Comparison of ENCODE assay signal across 8 mouse cellular contexts in the genomic region with DNA sequence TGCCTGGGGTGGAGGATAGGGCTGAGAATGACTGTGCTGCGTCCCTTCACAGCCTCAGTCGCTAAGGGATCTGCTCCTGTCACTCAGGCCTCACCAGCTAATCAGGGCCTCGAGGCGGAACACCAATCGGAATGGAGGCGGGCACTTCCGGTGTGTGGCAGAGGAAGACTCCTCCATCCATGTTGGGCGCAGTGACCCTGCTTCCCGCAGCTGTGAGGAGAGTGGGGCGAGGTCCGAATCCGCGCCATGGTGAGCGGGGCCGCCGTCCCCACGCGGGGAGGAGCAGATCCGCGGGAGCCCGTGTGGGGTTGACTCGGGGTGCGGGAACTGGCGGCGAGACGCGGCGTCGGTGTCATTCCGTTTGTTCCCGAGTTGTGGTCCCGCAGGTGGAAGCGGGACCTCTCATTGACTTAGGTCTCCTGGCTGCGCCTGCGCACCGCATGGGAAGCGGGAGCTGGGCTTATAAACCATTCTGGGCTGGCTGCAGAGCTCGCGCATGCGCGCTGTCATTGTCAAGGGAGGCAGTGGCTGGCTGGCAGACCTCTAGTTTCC. TPM values are rescaled to one million over a fixed set of nuclear protein-coding genes. Genes with fewer than 3 reads are reported as not detected.
DNase-seq lines count a peak whose midpoint lies in the region; ATAC-seq and TF ChIP-seq lines count a peak whose summit lies in the region.

A gene (plus strand): TSS at position 164 of the 552 bp plus-strand sequence.

- in situ Hi-C loops in ES-E14 (cut with MboI; ENCODE audit: low sequenced_read_pairs in 2 of 2, unreplicated experiment in 2 of 2): loop anchor here in 1 of 2 experiments (25.0 kb wide), 1 partner anchor 109 kb away; a partner anchor contains a TSS

- peak within 1 kb of the TSS; percentile 99 for H3K9ac ChIP-seq in ES-E14 (ENCODE audit: insufficient read depth, low read depth, low read length, poor library complexity, severe bottlenecking)
- H3K9ac ChIP-seq in forebrain, embryonic 15.5 days (replicated peaks): peak within 1 kb of the TSS; percentile 78

- intact Hi-C loops in heart, postnatal 25 days (cut with DNase I): no loop called here

- peak; percentile 100 for ATAC-seq in forebrain, embryonic 15.5 days (replicated peaks)
- peak; percentile 99 for ATAC-seq in neutrophil, adult 5-6 weeks (ENCODE audit: extremely low read depth, insufficient number of reproducible peaks, low FRiP score, poor library complexity, severe bottlenecking)

- H3K27ac ChIP-seq in ES-E14 (ENCODE audit: insufficient read depth, low read depth, low read length, poor library complexity, severe bottlenecking): peak within 1 kb of the TSS; percentile 67; the same call in 1 of the 2 replicates
- peak within 1 kb of the TSS; percentile 94 for H3K27ac ChIP-seq in forebrain, embryonic 15.5 days (replicated peaks)

- H3K9me3 ChIP-seq in ES-E14 (ENCODE audit: control insufficient read depth, insufficient read depth, low read depth, low read length): no peaks in the 10 kb centered on the region
- peaks cover 46% of the 10 kb centered on the region for H3K9me3 ChIP-seq in forebrain, embryonic 15.5 days

- no peak for TF ChIP-seq CTCF in lung, adult 2 months (IDR thresholded peaks at IDR 0.05; ENCODE audit: insufficient read depth, low read length)

- H3K4me1 ChIP-seq in ES-E14 (ENCODE audit: control insufficient read depth in 2 of 2, insufficient read depth in 2 of 2, low read length in 2 of 2, poor library complexity in 1 of 2): peaks cover 2% of the 10 kb centered on the region in 2 experiments; a peak in 2 of 4 replicates
- peaks cover 9% of the 10 kb centered on the region for H3K4me1 ChIP-seq in forebrain, embryonic 15.5 days
- 0 out of 2 replicates have a peak, but pooled peaks cover 2% of the 10 kb centered on the region for H3K4me1 ChIP-seq in lung, adult 2 months (ENCODE audit: control insufficient read depth, insufficient read depth, low read length)

- H3K4me3 ChIP-seq in ES-E14 (ENCODE audit: insufficient read depth in 1 of 2, low read depth in 1 of 2, low read length in 2 of 2, poor library complexity in 1 of 2, severe bottlenecking in 1 of 2): peak within 1 kb of the TSS; percentile 93 to 97
- peak within 1 kb of the TSS; percentile 79 for H3K4me3 ChIP-seq in forebrain, embryonic 15.5 days
- H3K4me3 ChIP-seq in lung, adult 2 months (replicated peaks; ENCODE audit: extremely low read depth, low read depth, low read length): peak within 1 kb of the TSS; percentile 80

- TF ChIP-seq POLR2A in lung, adult 2 months (IDR thresholded peaks at IDR 0.05; ENCODE audit: borderline replicate concordance, extremely low read depth, low read depth, low read length): peak; percentile 78; the same call in 1 of the 2 replicates

- no peaks in the 10 kb centered on the region for H3K27me3 ChIP-seq in forebrain, embryonic 15.5 days

- peak; percentile 92 for DNase-seq in ES-E14 (ENCODE audit: low read depth, low spot score)
- peak; percentile 91 for DNase-seq in cerebellum, adult 11-12 months
- DNase-seq in heart, postnatal 25 days (ENCODE audit: low spot score): peak; percentile 77
- peak; percentile 91 to 95 for DNase-seq in layer of hippocampus, adult 18-20 months (ENCODE audit: low spot score in 2 of 2)
- peak; percentile 81 for DNase-seq in lung, adult 2 months
- DNase-seq in thymus, adult 18-20 months: peak; percentile 77 to 83

- peak within 1 kb of the TSS; percentile 51 for H3K4me2 ChIP-seq in forebrain, embryonic 15.5 days (replicated peaks)

- no peaks in the 10 kb centered on the region for H3K36me3 ChIP-seq in ES-E14 (ENCODE audit: control insufficient read depth, insufficient read depth, low read length, poor library complexity, severe bottlenecking)
- peaks cover 13% of the 10 kb centered on the region; the same call in 1 of the 2 replicates for H3K36me3 ChIP-seq in forebrain, embryonic 15.5 days

- WGBS in forebrain, embryonic 15.5 days: 2% methylated on average over 41 of the region's 41 CpGs
- WGBS in lung, adult 2 months: under 1% methylated on average over 41 of the region's 41 CpGs

TF ChIP-seq in ES-E14, 5 proteins besides CTCF, POLR2A, EP300 and RAD21:
- peak; percentile 72 for TF ChIP-seq HCFC1 (IDR thresholded peaks at IDR 0.05; ENCODE audit: borderline replicate concordance, insufficient read depth, low read length)
- no peak for TF ChIP-seq ZNF384 (IDR thresholded peaks at IDR 0.05; ENCODE audit: low read depth, low read length)
- TF ChIP-seq CHD2 (IDR thresholded peaks at IDR 0.05; ENCODE audit: low read depth, low read length): no peak
- no peak for TF ChIP-seq ZC3H11A (IDR thresholded peaks at IDR 0.05; ENCODE audit: borderline replicate concordance, low read depth, low read length)
- TF ChIP-seq MAFK (IDR thresholded peaks at IDR 0.05; ENCODE audit: insufficient read depth, low read depth, low read length): no peak

RNA-seq across cellular contexts. Expression of the gene that starts here (rescaled TPM):
- 6.6 and 8.4 TPM in 2 replicates for total RNA-seq in ES-E14 (2012; rRNA removed)
- 9.5 and 12.4 TPM in 2 replicates for polyA plus RNA-seq in forebrain, embryonic 15.5 days (2015; fragmentation: Nextera tagmentation; extraction: Ambion mirVana)
- total RNA-seq in heart, postnatal 25 days (2021): 1 to 10 TPM; 2.7 to 3.2 TPM
- total RNA-seq in layer of hippocampus, adult 18-20 months (2021): 1 to 10 TPM; 7.1 to 7.4 TPM
- 0.15 and 0.44 TPM in 2 replicates for polyA plus RNA-seq in lung, adult 2 months (2012; rRNA removed)
- 15.1 and 16.9 TPM in 2 replicates for total RNA-seq in neutrophil, adult 5-6 weeks (2017)

Comparison
In these comparisons a context has a peak if more than half of its experiments do, and no peak if none do; other contexts are left out.
1. Peak in every context shown above with its lines: DNase-seq, ATAC-seq, H3K4me3 ChIP-seq and H3K27ac ChIP-seq.
2. Peak in DNase-seq and H3K4me3 ChIP-seq in lung, adult 2 months; RNA of the gene not detected or under 1 TPM.